Mouse (Mus musculus): Measurements from ENCODE around the gene Arhgdib.
"Not testable (repeated sequence)": the region's sequence is repeated elsewhere in the genome, so short reads cannot be mapped to it uniquely, and the experiment has no call there.

Gene Arhgdib

DNA sequence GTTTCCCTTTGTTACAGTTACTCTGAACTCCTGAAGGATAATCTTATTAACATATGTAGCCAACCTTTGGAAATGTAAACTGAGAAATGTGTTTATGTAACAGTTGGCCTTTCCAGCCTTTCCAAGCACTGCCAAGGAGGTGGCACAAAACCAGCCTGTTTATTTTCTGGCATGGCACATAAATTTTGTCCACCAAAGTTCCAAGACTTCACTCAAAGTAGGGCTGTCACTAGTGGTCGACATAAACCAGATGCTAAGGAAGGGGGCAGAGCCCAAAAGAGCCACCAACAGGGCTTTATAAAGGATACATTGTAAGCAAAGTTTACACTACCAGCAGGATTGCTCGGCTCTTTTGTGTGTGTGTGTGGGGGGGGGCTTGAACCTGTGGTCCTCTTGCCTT is 23.8 kb downstream of the Arhgdib start:
- DNase-seq: no peak

DNA sequence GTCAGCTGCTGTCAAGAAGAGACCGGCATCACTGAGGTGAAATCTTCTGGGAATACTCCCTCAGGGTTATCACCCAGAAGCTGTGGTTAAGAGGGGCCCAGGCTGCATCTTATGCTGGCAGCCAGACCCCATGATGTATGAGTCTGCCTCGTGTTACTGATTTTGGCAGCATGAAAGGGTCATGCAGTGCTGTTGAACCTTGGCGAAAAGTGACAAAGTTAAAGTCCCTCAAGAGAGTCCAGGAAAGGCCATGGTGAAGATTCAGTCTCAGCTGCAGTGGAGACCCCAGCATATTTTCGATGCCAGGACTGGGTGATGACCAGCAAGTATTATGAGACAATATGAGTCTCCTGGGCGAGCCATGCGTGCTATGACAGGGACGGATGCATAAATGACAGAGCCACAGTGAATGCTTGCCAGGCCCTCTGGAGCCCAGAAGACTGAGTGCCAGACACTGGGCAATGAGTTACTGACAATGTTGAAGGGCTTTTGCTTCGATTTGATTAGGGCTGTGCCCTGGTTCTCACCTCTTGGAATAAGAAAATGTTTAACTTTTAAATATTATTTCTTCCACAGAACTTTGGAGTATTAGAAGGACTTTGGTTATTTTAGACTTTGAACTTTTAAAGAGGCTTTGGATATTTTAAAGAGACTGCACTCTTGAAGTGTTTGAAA is 25.8 kb downstream of the Arhgdib start:
- no peak for DNase-seq

DNA sequence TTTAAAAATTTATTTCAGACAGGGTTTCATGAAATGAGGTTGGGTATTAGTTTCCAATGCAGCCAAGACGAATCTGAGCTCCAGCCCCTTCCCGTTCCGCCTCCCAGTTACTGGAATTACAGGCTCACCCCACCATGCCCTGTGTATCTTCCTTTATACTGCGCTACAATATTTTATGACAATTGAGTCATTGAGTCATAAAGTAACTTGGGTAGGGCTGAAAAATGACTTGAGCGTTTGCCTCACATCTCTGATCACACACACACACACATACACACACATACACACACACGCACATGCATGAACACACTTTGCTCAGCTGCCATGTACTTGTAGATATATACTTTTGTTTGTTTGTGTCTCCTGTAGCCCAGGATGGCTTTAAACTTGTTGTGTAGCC is 27.5 kb downstream of the Arhgdib start:
- no peak for DNase-seq

DNA sequence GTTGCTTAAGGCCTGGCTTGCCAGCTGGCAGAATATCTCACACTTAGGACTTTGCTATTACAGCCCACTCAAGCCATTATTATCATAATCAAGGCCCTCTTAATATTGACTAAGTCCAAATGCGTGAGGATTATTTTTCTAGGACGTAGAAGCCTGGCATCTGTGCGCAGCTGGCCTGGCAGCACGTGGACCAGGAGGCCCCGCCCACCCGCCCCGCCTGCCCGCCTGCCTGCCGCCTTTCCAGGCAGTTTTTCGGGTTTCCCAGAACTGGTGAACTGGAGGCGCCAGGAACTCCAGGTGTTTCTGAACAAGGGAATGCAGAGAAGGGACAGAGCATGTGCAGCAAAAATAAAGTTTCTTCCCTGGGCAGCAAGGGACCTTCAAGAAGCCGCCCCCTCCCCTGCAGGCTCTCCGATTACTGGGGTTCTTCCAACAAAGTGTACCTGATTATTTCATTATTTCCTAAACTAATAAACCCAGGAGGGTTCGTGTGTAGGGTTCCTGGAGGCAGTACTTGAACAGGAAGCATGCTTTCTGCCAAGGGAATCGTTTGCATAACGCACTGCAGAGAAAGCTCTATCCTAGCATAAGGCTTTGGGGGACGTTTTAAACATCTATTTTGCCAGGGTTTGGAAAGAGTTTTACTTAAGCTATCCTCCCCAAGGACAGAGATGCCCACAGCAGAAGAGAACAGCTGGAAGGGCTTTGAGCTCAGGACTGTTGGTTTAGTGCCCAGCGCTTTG is 28.1 kb downstream of the Arhgdib start:
- DNase-seq: no peak

DNA sequence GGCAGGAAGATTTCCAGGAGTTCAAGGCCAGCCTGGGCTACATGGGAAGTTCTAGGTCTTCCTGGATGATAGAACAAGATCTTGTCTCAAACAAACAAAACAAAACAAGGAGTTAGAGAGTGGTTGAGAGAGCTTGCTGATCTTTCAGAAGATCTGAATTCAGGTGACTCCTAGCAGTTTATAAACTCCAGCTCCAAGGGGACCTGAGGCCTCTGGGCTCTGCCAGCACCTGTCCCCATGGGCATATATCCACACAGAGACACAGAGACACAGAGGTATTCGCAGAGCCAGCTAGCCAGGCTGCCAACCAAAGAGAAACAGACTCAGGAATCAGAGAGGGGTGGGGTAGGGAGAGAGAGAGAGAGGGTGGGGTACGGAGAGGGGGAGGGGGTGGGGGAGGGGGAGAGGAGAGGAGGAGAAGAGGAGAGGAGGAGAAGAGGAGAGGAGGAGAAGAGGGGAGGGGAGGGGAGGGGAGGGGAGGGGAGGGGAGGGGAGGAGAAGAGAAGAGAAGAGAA is 28.9 kb downstream of the Arhgdib start:
- DNase-seq: no peak

DNA sequence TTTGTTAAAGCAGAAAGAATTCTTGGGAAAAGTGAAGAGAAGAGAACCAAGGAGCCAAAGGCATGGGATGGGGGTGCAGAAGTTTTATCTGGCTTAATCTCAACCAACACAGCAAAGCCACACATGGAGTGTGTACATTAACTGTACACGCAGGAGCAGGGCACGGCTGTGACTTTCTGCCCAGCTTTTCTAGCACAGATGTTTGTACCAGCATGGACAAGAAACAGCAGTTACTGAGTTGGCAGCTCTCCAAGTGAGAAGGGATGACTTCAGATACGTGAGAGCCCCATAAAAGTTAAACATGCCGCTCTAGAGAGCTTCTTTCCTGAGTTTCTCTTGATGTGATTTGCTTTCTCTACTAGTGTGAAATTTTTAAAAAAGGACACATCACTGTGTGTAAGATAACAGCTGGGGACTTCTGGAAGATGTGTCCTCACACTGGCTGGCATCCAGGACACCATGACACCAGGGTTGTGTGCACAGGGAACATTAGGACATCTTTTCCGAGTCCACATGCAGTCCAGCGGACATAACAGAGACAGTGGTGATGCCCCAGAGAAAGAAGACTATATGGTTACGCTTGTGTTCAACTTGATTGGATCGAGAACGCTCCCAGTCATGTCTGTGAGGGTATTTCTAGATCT is 31.3 kb downstream of the Arhgdib start:
- no peak for DNase-seq

DNA sequence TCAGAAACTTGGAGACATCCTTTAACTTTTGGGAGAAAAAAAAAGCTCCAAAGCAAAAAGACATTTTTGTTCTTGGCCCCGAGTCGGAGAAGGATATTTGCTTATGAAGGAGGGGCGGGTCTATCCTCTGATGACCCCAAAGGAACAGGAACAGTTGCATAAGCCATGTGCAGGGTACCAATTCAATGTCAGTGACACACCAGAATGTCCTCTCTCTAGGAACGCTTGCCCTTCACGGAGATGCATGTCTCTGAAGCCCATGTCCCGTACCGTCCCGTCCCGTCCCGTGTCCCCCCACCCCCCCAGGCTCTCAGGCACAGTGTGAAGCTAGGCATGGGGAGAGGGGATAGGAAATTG is 34.8 kb downstream of the Arhgdib start:
- DNase-seq: no peak

DNA sequence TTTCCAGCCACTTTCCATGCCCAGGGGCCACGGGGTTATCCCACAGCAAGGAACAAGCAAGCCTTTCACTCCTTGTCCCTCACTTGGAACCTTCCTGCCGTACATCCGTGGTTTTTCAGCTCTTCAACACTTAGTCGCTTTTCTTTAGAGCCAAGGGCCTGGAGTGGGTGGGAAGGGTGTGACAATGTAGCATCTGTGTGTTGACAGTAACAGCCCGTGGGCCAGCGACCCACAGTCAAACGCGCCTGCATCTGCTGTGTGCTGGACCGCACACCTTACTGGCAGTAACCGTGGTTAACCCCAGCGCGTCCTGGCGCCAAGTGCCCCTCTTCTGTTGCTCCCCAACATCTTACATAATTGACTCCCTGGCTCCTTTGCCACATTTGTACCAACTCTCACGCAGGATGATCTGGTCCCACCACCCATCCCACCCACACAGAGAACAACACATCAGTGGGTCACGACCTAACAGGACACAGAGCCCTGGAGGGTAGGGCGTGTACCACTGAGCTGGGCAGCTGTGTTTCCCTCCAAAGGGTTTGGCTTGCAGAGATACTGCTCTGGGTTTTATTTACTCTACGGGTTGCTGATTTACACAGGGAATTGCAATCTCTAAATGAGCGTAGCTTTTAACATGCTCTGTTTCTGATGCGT is 35.3 kb downstream of the Arhgdib start:
- no peak for DNase-seq

DNA sequence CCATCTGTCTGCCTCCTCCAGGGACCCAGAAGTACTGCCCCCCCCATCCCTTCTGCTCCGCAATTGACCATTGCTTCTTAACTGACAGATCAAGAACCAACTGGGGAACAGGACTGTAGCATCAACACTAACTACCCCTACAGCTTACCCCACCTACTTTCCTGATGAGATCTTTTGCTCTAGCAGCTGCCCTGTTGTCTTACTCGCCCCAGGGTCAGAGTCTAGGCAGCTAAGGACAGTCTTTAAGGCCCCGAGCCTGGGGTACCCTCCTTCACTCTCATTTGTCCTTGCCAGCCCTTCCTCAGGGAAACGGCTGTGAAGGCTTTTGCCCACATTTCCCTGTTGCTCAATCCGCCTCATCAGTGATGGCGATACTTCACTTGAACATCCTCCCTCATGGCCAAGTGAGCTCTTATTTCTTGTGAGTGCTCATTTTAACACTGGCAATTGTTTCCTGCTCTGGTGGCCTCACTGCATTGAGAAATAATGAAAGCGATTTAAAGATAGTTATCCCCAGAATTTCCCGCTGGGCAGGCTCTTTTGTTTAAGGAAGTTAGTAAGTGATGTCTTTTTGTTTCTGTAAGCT is 37.7 kb downstream of the Arhgdib start:
- DNase-seq: no peak

DNA sequence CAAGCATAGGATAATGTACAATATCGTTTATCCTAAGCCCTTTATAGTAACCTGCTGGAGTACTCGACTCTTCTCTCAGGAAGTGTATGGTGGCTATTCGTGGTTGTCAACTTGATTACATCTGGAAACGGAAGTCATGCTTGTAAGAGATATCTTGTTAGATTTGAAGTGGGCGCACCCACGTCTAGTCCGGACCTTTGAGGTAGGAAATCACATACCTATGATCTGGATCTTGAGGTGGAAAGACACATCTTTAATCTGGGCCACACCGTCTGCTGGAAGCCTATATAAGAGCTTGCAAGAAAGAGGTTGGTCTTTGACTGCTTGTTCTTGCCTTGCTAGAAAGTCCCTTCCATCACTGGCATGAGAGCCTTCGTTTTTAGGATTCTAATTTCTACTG is 39.2 kb downstream of the Arhgdib start:
- DNase-seq: no peak

DNA sequence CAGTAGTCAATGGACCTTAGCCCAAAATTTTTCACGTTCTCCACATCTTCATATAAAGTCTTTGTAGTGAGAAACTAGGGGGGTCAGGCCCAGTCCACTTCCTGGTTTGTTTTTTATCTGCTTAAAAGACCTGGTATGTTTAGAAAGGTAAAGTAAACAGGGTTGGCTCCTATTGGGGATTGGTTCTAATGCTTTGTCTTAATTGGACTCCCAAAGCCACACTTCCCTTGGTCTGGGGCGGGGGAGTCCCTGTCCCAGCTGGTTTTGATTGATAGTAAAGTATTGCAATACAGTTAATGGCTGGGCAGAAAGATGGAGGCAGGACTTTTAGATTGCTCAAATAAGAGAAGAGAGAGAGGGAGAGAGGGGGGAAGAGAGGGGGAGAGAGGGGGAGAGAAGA is 40.7 kb downstream of the Arhgdib start:
- no peak for DNase-seq

DNA sequence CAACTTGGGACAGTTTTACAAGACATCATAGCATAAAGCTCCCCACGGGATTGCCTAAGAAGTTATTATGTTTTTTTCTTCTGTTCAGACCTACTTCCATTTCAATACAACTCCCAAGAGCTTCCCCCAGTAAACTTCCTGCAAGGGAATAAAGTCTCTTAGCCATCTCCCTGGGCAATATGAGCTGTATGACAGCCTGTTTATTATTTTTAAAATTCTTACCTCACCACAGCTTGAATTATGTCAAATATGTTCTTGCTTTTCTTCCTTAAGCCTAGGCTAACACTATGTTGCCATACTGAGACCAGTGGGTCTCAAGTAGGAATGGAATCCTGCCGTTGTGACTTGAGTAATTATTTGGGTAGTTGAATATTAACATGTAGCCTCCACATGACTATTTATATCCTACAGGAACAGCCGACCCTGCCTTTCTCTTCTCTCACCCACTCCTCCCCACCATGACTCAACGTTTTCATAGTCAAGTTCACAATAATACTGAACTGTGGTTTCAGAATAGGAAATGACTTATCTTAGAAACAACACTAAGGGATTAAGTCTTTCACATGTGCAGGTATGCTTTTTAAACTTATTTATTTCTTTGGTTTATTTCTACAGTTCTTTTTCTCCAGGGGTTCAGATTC is 41.2 kb downstream of the Arhgdib start:
- no peak for DNase-seq

DNA sequence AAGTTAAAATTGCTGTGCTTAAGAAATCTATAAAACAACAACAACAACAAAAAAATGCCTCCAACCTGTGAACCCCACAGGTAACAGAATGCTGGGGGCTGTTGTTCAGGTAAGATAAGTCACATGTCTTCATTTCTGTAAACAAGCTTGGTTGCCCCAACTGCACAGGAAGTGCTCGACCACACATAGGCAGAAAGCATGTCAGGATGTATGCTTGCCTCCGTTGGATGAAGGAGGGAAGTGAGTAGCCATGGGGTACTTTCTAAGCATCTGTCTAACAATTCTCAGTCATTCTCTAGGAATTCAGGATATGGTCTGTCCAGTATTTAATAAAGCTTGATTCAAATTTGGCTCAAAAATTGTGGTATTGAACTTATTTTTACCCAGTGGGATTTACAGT is 42.7 kb downstream of the Arhgdib start:
- no peak for DNase-seq

DNA sequence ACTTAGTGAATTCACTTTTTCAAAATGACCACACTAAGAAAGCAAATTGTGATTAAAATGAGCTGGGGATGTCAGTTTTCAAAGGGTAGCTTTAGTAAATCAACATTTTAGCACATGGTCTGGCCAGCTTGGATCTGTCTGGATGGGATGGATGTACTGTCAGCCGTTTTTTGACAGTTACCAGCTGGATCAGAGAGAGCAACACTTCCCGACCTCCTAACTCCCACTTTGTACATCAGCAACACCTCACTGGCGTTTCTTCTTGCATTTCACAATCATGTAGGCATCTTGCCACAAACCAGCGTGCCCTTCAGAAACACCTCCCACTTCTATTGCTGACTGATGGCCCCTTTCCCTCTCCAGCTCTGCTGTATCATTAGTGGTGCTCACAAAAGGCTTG is 43.5 kb downstream of the Arhgdib start:
- DNase-seq: no peak

DNA sequence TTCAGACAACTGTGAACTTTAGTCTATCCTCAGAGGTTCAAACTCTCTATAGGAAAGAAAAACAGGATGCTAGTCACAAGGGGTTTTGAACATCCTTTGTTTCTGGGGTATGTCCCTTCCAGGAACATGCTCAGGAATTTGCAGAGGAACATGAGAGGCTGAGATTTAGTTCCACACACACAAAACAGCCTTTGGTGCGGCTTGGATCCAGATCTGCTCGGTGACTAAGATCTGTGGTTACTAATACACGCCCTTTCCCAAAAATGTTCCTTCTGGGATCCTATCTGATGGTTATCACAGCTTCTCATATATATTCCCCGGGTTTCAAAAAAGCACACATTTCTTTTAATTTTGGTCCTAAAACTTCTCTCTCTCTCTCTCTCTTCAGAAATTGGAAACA is 43.9 kb downstream of the Arhgdib start:
- DNase-seq: no peak

DNA sequence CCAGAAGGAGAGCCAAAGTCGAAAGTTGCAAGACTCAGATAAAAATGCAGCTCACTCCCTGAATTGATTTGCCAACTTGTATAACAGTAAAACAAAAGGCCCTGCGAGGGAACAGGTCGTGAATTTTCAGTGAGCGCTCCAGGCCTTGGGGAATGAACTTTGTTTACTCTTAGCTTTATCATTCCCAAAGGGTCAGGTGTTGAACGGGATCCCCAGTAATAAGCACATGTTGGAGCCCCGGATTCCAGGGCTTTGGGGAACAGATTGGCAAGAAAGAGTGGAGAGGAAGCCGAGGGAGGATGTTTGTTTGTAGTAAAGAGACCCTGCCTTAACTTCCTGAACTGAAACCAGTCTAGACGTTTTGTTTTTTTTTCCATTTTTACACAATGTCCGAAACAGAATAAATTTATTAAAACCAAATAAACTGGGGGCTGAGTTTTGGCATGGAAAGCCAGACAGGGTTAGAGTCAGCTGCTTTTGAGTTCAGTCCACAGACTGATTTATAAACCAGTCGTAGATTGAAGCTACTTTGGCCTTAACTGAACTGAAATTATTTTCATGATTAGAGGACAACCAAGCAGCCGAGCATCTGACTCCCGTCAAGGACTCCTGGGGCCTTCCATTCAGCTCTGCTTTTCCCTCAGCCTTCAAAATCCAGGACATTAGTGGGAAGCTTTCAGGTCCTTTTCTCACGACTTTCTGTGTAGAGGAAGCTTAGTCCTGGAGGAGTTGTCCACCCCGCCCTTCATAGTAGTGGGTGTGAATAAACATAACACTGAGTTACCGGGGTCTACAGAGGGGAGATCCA is 47.0 kb downstream of the Arhgdib start:
- no peak for DNase-seq

DNA sequence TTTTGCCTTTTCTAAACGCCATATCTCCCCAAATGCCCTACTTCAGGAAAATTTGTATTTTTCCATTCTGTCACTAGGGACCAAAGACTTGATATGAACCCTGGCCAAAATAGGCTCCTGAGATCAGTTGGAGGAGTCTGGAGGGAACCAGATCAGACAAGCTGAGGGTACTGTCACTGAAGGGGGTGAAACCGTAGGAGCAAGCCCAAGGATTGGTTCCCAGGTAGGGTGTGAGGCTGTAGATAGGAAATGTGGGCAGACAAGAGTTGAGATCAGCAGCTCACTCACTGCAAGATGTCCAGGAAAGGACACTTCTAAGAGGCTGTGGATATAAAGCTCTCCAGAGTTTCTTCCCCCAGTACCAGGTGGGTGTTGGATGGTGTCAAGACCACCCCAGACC is 49.7 kb downstream of the Arhgdib start:
- no peak for DNase-seq

DNA sequence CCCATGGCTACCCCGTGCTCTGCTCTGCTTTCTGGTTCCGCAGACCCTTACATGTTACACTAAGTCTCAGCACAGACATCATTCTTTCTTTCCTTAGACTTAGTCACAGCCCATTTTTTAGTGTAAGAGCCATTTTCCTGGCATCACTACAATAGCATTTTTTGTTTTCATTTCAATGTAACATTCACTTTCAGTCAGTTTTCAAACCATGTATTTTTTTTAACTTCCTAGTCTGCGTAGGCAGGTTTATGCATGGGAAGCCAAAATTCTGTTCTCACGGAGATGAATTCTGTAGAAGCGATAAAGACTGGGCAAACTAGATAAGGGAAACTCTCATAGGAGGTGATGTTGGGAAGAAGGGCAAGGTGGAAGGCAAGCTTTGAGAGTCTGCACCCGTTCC is 52.1 kb downstream of the Arhgdib start:
- DNase-seq: no peak

DNA sequence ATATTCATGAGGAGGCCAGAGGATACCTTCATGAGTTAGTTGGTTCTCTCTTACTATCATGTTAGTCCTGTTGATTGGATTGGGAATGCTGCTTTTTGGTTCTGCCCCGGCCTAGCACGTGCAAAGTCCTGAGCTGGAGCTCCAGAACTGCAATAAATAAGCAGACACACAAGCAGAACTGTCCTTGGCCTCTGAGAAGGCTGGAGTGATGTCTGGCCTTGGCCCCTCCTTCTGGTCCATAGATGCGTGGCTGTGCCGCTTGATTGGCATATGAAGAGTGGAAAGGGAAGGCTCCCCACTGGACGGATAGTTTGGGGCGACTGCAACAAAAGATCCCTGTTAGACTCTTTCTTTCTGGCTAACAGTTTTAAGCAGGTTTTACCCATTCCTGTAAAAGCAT is 52.6 kb downstream of the Arhgdib start:
- DNase-seq: no peak

DNA sequence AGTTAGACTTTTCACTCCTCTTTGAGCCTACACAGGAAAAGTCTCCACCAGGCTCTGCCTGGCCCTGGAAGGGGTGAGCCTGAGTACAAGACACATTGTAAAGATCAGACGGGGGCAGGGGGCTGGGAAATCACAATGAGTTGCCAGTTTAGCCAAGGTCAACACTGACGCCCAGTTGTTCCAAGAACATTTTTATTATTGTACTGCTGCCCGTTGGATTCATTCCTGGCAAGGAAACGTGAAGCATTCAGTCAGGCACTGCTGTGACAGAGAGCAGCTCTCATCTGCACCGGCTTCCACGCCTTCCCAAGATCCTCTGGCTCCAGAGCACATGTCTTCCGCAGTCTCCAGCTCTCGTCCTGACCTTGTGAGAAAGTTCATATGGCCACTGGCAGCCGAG is 53.8 kb downstream of the Arhgdib start:
- no peak for DNase-seq

DNA sequence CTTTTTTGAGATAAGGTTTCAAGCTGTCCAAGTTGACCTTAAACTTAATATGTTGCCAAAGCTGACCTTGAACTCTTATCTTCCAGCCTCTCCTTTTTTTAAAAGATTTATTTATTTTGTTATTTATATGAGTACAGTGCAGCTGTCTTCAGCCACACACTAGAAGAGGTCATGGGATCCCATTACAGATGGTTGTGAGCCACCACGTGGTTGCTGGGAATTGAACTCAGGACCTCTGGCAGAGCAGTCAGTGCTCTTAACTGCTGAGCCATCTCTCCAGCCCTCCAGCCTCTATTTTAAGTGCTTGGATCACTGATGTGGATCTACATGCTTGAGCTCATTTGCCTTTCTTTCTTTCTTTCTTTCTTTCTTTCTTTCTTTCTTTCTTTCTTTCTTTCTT is 56.9 kb downstream of the Arhgdib start:
- DNase-seq: not testable (repeated sequence)

DNA sequence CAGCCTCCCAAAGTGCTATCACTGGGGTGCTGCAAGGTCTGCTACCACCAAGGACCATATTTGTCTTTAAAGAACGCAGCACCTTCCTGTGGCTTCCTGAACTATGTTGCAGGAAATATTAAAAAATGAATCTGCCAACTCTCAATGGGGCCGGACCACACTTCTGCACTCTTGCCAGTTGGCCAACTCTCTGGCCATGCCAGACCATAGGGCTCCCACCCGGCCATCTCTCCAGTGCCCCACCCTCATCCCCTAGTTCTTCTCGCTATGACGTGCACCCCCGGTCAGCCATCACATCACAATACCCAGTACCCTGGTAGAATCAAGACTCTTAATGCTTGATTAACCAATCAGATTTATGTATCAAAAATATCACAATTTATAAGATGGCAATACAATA is 57.7 kb downstream of the Arhgdib start:
- DNase-seq: no peak
